Mouse (Mus musculus) c-Kit-positive CD71-negative TER-119-negative erythroid progenitor cells, embryonic 14.5 days (primary cell): Measurements from ENCODE around the gene Slc37a4.
"Not testable (repeated sequence)": the region's sequence is repeated elsewhere in the genome, so short reads cannot be mapped to it uniquely, and the experiment has no call there.

Source experiments
- DNase-seq: peaks from one replicate; pipeline ENCODE4 v3.0.0-alpha.2; 2013; ENCODE audit warnings: low read depth

The Slc37a4 gene

GRCm38 (mm10) chr9:44440961-44441360 is 44.3 kb downstream of the Slc37a4 start, which contains the start of gene Foxr1:
TSS of gene Foxr1 (minus strand) at chr9:44441136.
- DNase-seq: no peak

GRCm38 (mm10) chr9:44444402-44445025 is 47.9 kb downstream of the Slc37a4 start:
- not testable (repeated sequence) for DNase-seq

GRCm38 (mm10) chr9:44450387-44450786 is 53.7 kb downstream of the Slc37a4 start:
- DNase-seq: no peak
